ENCODE assay signal across 18 mouse cellular contexts in the genomic region with DNA sequence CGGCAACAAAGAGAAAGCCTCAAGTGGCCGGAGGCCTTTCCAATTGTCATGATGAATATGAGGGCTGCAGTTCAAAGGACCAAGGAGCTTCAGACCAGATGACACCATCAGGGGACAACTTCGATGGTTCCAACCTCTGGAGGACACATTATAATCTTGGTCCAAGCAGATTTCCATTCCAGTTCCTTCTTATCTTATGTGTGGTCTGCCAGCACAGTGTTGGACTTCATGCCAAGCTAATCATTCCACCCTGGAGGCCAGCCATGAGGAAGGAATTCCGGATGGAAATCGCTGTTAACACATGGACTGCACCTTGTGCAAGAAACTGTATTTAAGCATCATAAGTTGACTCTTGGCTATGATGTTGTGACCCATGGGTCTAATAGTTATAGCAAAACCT.
A peak's percentile ranks its signal among the peaks of the same experiment; 100 is the strongest.
DNase-seq lines count a peak whose midpoint lies in the region; ATAC-seq lines count a peak whose summit lies in the region.
"Had no signal": no experiment of that assay in that cellular context is flagged by ENCODE, and none has a peak within 500 bp of the region (broad histone marks: within the 10 kb centered on the region; RNA-seq: fewer than 3 reads in every experiment).

No protein-coding gene starts in this region.

- peaks cover 3% of the 10 kb centered on the region; the same call in 1 of the 2 replicates for H3K4me1 ChIP-seq in heart, embryonic 12.5 days (replicated peaks)
- H3K4me1 ChIP-seq: embryonic facial prominence, embryonic 12.5 days; limb, embryonic 15.5 days; neural tube, embryonic 13.5 days had no signal

- no peak overlapping the region for H3K27ac ChIP-seq in heart, embryonic 12.5 days (ENCODE audit: poor library complexity, severe bottlenecking)
- H3K27ac ChIP-seq: embryonic facial prominence, embryonic 12.5 days; limb, embryonic 15.5 days; neural tube, embryonic 13.5 days had no signal

- H3K4me3 ChIP-seq in heart, embryonic 12.5 days: no peak overlapping the region
- H3K4me3 ChIP-seq: embryonic facial prominence, embryonic 12.5 days; limb, embryonic 15.5 days; neural tube, embryonic 13.5 days had no signal

- H3K4me2 ChIP-seq in heart, embryonic 12.5 days: no peak overlapping the region
- H3K4me2 ChIP-seq: embryonic facial prominence, embryonic 12.5 days; limb, embryonic 15.5 days; midbrain, embryonic 11.5 days; neural tube, embryonic 13.5 days had no signal

- no peaks in the 10 kb centered on the region for H3K27me3 ChIP-seq in heart, embryonic 12.5 days (replicated peaks)
- H3K27me3 ChIP-seq: embryonic facial prominence, embryonic 12.5 days; limb, embryonic 15.5 days; neural tube, embryonic 13.5 days had no signal

- WGBS in heart, embryonic 12.5 days: 70% methylated on average over 5 of the region's 5 CpGs

- DNase-seq in heart, adult 18-20 months: peak; percentile 66 to 74
- DNase-seq in NIH3T3 (ENCODE audit: low read depth): peak; percentile 77
- DNase-seq in heart, adult 9 months (ENCODE audit: low spot score in 2 of 2): peak; percentile 48 to 69
- DNase-seq in lung, postnatal 25 days (ENCODE audit: low spot score): peak; percentile 3
- no peak for DNase-seq in right cerebral cortex, postnatal 4 days
- no peak for DNase-seq in layer of hippocampus, adult 9-10 months (ENCODE audit: low spot score)
- DNase-seq: adrenal gland, adult 2 months; cerebellum, adult 11-12 months; kidney, adult 8-10 months; kidney, postnatal 25 days; thymus, postnatal 36 days had no signal

- ATAC-seq in heart, embryonic 12.5 days (ENCODE audit: insufficient number of reproducible peaks, low FRiP score): no peak
- ATAC-seq: forebrain, embryonic 16.5 days had no signal

- H3K9me3 ChIP-seq in heart, embryonic 12.5 days (replicated peaks): no peaks in the 10 kb centered on the region
- H3K9me3 ChIP-seq: embryonic facial prominence, embryonic 12.5 days; G1E; limb, embryonic 15.5 days; neural tube, embryonic 13.5 days had no signal

- H3K36me3 ChIP-seq in heart, embryonic 12.5 days: no peaks in the 10 kb centered on the region
- H3K36me3 ChIP-seq: embryonic facial prominence, embryonic 12.5 days; G1E; limb, embryonic 15.5 days; neural tube, embryonic 13.5 days had no signal

- H3K9ac ChIP-seq in heart, embryonic 12.5 days: no peak overlapping the region
- H3K9ac ChIP-seq: embryonic facial prominence, embryonic 12.5 days; limb, embryonic 15.5 days; neural tube, embryonic 13.5 days had no signal

Comparison
In these comparisons a context has a peak if more than half of its experiments do, and no peak if none do; other contexts are left out.
1. DNase-seq: peak in heart, adult 18-20 months (2 of 2), NIH3T3 (single experiment), heart, adult 9 months (2 of 2) and lung, postnatal 25 days (single experiment); none in right cerebral cortex, postnatal 4 days (single experiment) and layer of hippocampus, adult 9-10 months (single experiment).